Mouse (Mus musculus) bone marrow macrophage, adult 2 months (primary cell): ENCODE data around the gene Gm2022. TPM values are rescaled to one million over a fixed set of nuclear protein-coding genes. Genes with fewer than 3 reads are reported as not detected.
"Not testable (repeated sequence)": the region's sequence is repeated elsewhere in the genome, so short reads cannot be mapped to it uniquely, and the experiment has no call there.

Experiments used
- H3K27ac ChIP-seq: 2 replicates; pipeline ENCODE4 v1.5.1; 2012; ENCODE audit warnings: low read depth, low read length; ENCODE audit not compliant: insufficient read depth
- H3K4me1 ChIP-seq: 2 replicates; pipeline ENCODE4 v1.6.1; 2012; ENCODE audit warnings: low read length; ENCODE audit not compliant: control insufficient read depth, insufficient read depth
- H3K4me3 ChIP-seq: 2 replicates; pipeline ENCODE4 v1.5.1; 2012; ENCODE audit warnings: mild to moderate bottlenecking, low read length, moderate library complexity; ENCODE audit not compliant: insufficient read depth
- polyA plus RNA-seq: library from polyadenylated mRNA; stranded (reverse); fragments of >200 nt; gene quantifications from 2 replicates; pipeline ENCODE4 v1.2.4, GENCODE M21; 2012; ENCODE audit not compliant: missing spikeins, insufficient read depth, insufficient read length

Gene Gm2022
- polyA plus RNA-seq, result not detected in 2 replicates

DNA sequence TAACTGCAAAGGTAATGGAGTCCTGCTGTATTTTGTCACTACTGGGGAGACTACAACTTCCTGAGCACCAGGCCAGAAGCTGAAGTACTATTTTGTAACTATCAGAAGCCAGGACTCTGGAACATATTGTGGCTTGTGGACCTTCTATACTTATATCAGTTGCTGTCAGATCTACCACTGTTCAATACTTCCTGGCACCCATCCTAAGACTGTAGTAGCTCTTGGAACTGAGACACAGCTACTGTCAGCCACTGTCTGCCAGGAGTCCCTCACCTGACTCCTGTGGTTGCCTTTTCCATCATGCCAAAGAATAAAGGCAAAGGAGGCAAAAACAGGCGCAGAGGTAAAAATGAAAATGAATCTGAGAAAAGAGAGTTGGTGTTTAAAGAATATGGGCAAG lies at the start of gene Gm2022:
Gm2022 (plus strand) TSS at position 301 of the 400 bp plus-strand sequence.
- H3K4me3 ChIP-seq, H3K4me1 ChIP-seq, H3K27ac ChIP-seq: not testable (repeated sequence)

GRCm38 (mm10) chr12:87850657-87851056 lies 44.5 kb upstream of the Gm2022 start:
- H3K4me3 ChIP-seq, H3K27ac ChIP-seq, H3K4me1 ChIP-seq: not testable (repeated sequence)

GRCm38 (mm10) chr12:87856067-87856466 lies 39.1 kb upstream of the Gm2022 start:
- H3K4me3 ChIP-seq, H3K27ac ChIP-seq, H3K4me1 ChIP-seq: not testable (repeated sequence)

DNA sequence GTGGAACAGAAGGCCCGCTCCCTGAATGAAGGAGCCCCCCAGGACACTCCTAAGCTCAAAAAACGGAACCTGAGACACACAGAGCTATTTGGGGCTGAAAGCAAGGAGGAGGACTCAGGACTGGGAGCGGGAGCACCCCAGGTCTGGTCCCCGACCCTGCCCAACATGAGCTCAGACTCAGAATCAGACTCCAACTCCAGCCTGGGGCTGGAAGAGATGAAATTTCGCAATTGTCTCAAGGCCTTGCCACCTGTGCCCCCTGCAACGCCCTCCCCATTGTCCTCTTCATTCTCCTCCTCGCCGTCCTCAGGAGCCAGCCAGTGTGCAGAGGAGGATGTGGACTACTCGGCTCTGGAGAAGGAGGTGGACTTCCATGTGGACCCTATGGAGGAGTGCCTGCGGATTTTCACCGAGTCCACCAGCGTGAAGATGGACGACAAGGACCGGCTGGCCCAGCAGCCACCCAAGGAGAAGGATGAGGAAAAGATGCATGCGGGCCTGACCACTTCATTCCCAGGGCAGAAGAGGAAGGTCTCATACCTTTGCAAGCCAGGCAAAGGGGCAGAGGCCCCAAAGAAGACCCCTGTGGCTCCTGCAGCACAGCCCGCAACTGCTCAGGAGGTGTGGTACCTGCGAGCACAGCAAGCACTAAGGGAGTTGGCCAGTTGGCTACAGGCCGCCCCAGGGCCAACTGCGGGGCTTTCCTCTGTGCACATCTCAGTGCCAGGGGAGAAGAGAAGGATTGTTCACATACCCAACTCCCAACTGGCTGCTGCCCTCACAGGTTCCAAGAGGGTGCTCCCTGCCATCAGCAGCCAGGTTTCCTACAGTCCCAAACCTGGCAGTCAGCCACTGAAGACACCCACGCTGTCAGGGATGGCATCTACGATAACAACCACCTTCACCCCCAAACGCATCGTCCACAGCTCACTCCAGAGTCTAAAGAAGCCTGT lies 33.2 kb upstream of the Gm2022 start:
- H3K27ac ChIP-seq, H3K4me1 ChIP-seq, H3K4me3 ChIP-seq: not testable (repeated sequence)

GRCm38 (mm10) chr12:87863638-87864037 lies 31.5 kb upstream of the Gm2022 start:
- not testable (repeated sequence) for H3K4me1 ChIP-seq, H3K27ac ChIP-seq, H3K4me3 ChIP-seq

- not testable (repeated sequence) for H3K4me1 ChIP-seq, H3K4me3 ChIP-seq
These were observed 31.1 kb upstream of the Gm2022 start for GRCm38 (mm10) chr12:87864048-87864447.

DNA sequence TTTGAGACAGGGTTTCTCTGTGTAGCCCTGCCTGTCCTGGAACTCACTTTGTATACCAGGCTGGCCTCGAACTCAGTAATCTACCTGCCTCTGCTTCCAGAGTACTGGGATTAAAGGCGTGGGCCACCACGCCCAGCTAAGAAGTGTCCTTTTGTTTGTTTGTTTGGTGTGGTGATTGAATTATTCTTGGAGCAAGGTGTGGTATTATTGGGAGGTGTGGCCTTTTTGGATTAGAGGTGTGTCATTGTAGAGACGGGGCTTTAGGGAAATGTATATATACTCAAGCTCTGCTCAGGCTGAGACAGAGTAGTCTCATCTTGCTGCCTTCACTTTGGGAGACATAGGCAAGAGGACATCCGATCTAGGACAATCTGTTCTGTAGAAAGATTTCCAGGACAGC lies 21.4 kb upstream of the Gm2022 start, which contains the start of gene Gm2016:
Gm2016 (plus strand) TSS at position 301 of the 400 bp plus-strand sequence.
- not testable (repeated sequence) for H3K4me1 ChIP-seq, H3K27ac ChIP-seq, H3K4me3 ChIP-seq

More at GRCm38 (mm10) chr12:87864048-87864447, 31.1 kb upstream of the Gm2022 start:
- not testable (repeated sequence) for H3K27ac ChIP-seq

GRCm38 (mm10) chr12:87919721-87920120 lies 24.6 kb downstream of the Gm2022 start, which contains the start of gene Gm2035:
Gene Gm2035 (minus strand): TSS chr12:87919857.
- not testable (repeated sequence) for H3K4me3 ChIP-seq, H3K4me1 ChIP-seq, H3K27ac ChIP-seq

Other genes starting within 250 kb of the Gm2022 start
- not detected in 2 replicates for gene Gm21319, start 119.6 kb upstream of the Gm2022 start, polyA plus RNA-seq
- gene Gm21936, start 99.9 kb upstream of the Gm2022 start, polyA plus RNA-seq, result not detected in 2 replicates
- gene BB287469, start 78.8 kb upstream of the Gm2022 start, polyA plus RNA-seq, result not detected in 2 replicates
- gene Gm2001, start 53.0 kb upstream of the Gm2022 start, polyA plus RNA-seq, result not detected in 2 replicates
- gene Gm2016, start 21.3 kb upstream of the Gm2022 start, polyA plus RNA-seq, result not detected in 2 replicates
- gene Gm2035, start 24.5 kb downstream of the Gm2022 start, polyA plus RNA-seq, result not detected in 2 replicates
- not detected in 2 replicates for gene Gm2042, start 58.7 kb downstream of the Gm2022 start, polyA plus RNA-seq
- gene Gm2075, start 116.5 kb downstream of the Gm2022 start, polyA plus RNA-seq, result not detected in 2 replicates
- not detected in 2 replicates for gene Gm6803, start 123.4 kb downstream of the Gm2022 start, polyA plus RNA-seq
- not detected in 2 replicates for gene Gm2056, start 131.6 kb downstream of the Gm2022 start, polyA plus RNA-seq
- gene Gm16368, start 188.3 kb downstream of the Gm2022 start, polyA plus RNA-seq, result not detected in 2 replicates